Mouse (Mus musculus) right cerebral cortex, adult 18-20 months (tissue): ENCODE data around the gene Pigyl.
A peak's percentile ranks its signal among the peaks of the same experiment; 100 is the strongest.
"Not testable (repeated sequence)": the region's sequence is repeated elsewhere in the genome, so short reads cannot be mapped to it uniquely, and the experiment has no call there.

Experiments used
- DNase-seq: peaks from one replicate; pipeline ENCODE4 v3.0.0; 2022; ENCODE audit warnings: mixed read lengths

The Pigyl gene

GRCm38 (mm10) chr9:22139746-22140145 lies 16.9 kb upstream of the Pigyl start:
- no peak for DNase-seq

- DNase-seq, result peak; percentile 87
Observed at GRCm38 (mm10) chr9:22143108-22144037, 13.3 kb upstream of the Pigyl start.

- DNase-seq, result no peak
Observed at GRCm38 (mm10) chr9:22144304-22144965, 12.2 kb upstream of the Pigyl start.

GRCm38 (mm10) chr9:22149426-22150248 lies 7.0 kb upstream of the Pigyl start:
- no peak for DNase-seq

- not testable (repeated sequence) for DNase-seq
Observed at GRCm38 (mm10) chr9:22150249-22150693, 6.4 kb upstream of the Pigyl start.

- no peak for DNase-seq
Observed at GRCm38 (mm10) chr9:22150946-22151345, 5.7 kb upstream of the Pigyl start.

GRCm38 (mm10) chr9:22153810-22154209 lies 2.8 kb upstream of the Pigyl start:
- no peak for DNase-seq

- peak; percentile 66 for DNase-seq
Observed at GRCm38 (mm10) chr9:22155614-22156013, 1.0 kb upstream of the Pigyl start.

- peak; percentile 17 for DNase-seq
Observed at GRCm38 (mm10) chr9:22157516-22158265, 1.0 kb downstream of the Pigyl start.

GRCm38 (mm10) chr9:22161299-22161698 lies 4.7 kb downstream of the Pigyl start:
- DNase-seq, result no peak

- DNase-seq, result no peak
Observed at GRCm38 (mm10) chr9:22162305-22162704, 5.7 kb downstream of the Pigyl start.

- DNase-seq, result no peak
Observed at GRCm38 (mm10) chr9:22162912-22163311, 6.3 kb downstream of the Pigyl start.

GRCm38 (mm10) chr9:22164711-22165668 lies 8.3 kb downstream of the Pigyl start:
- peak; percentile 65 for DNase-seq

GRCm38 (mm10) chr9:22165964-22166363 lies 9.3 kb downstream of the Pigyl start:
- DNase-seq, result no peak

- DNase-seq, result no peak
Observed at GRCm38 (mm10) chr9:22166686-22167085, 10.0 kb downstream of the Pigyl start.

- no peak for DNase-seq
Observed at GRCm38 (mm10) chr9:22167751-22168150, 11.1 kb downstream of the Pigyl start.

- DNase-seq, result no peak
Observed at GRCm38 (mm10) chr9:22169327-22169726, 12.7 kb downstream of the Pigyl start.

GRCm38 (mm10) chr9:22172318-22172717 lies 15.7 kb downstream of the Pigyl start:
- DNase-seq, result no peak

GRCm38 (mm10) chr9:22188025-22188611 lies 31.5 kb downstream of the Pigyl start, which contains the start of gene Zfp872:
Gene Zfp872, plus strand, starts transcription at chr9:22188090.
- peak; percentile 28 for DNase-seq

GRCm38 (mm10) chr9:22196412-22196811 lies 39.8 kb downstream of the Pigyl start:
- DNase-seq, result no peak
